Mouse (Mus musculus): ENCODE results near the gene Olfr1495. TPM values are rescaled to one million over a fixed set of nuclear protein-coding genes. Genes with fewer than 3 reads are reported as not detected.
A peak's percentile ranks its signal among the peaks of the same experiment; 100 is the strongest.
"Not testable (repeated sequence)": the region's sequence is repeated elsewhere in the genome, so short reads cannot be mapped to it uniquely, and the experiment has no call there.

The Olfr1495 gene
- polyA plus RNA-seq, 1 experiment from 2014 or later, result not detected

DNA sequence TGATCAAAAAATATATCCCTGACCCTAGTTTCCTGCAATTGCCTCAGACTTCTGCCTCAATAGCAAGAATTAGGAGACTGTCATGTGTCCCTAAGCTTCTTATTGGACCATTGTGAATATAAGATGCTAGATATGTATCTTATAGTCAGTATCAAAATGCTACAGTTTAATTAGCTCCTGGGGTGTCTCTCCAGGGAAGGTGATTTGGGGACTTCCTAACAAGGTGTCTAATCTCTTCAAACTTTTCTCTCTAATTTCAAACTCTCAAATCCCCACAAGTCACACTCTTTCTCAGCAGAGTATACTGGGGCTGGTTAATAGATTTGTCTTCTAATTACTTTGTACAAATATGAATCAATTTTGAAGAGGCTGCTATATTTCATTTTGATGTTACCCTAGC is 33.7 kb downstream of the Olfr1495 start, which contains the start of gene Olfr1497:
Gene Olfr1497 (minus strand): TSS at position 101 of the 400 bp plus-strand sequence.
- H3K36me3 ChIP-seq (ENCODE audit: insufficient read depth, low read length), result no peaks in the 10 kb centered on the region
- no peak within 1 kb of the TSS for H3K27ac ChIP-seq
- H3K27me3 ChIP-seq (ENCODE audit: insufficient read depth, low read length), result no peaks in the 10 kb centered on the region
- no peaks in the 10 kb centered on the region for H3K9me3 ChIP-seq (replicated peaks; ENCODE audit: low read length)
- no peak within 1 kb of the TSS for H3K9ac ChIP-seq (ENCODE audit: low read depth, low read length)
- H3K4me1 ChIP-seq (replicated peaks; ENCODE audit: insufficient read depth, low read length), result no peaks in the 10 kb centered on the region
- no peak for ATAC-seq (replicated peaks; ENCODE audit: low FRiP score, low read depth)
- no peak for TF ChIP-seq CTCF (IDR thresholded peaks at IDR 0.05; ENCODE audit: low read depth)
- H3K4me2 ChIP-seq (ENCODE audit: low read length), result no peak within 1 kb of the TSS
- H3K4me3 ChIP-seq (replicated peaks; ENCODE audit: low read depth, low read length), result no peak within 1 kb of the TSS
- DNase-seq (ENCODE audit: low spot score), result no peak

DNA sequence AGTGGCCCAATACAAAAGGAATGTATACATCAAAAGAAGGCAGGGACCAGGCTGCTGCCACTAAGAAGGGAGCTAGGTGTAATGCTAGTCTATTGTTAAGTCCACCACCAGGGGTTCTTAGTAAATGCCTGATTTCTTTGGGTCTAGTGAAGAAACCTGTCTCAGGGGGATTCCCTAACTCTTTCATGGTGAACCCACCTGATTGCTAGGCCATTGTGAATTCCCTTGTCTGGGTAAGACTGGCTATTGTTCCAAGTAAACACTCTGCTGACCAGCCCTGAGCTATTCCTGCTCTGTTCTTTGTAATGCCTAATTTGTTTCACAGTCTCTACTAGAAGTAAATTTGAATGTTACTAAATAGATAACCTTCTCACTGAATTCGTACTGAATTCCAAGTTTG is 41.1 kb downstream of the Olfr1495 start:
- ATAC-seq (replicated peaks; ENCODE audit: low FRiP score, low read depth); H3K27ac ChIP-seq: not testable (repeated sequence)
- 54% methylated on average over 1 of the region's 1 CpGs for whole genome bisulfite sequencing

DNA sequence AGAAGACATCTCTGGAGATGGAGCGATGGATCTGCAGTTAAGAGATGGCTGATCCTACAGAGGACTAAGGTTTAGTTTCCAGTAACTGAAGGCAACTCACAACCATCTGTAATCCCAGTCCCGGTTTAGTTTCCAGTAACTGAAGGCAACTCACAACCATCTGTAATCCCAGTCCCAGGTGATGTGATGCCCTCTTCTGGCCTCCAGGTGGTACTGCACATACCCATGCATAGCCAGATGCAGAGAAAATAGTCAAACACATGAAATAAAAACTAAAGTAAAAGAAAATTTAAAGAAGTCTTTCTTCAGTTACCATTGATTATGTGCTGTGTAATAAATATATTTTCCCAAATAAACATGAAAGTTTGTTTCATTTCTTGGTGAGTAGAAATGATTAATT is 48.4 kb downstream of the Olfr1495 start:
- no peak for ATAC-seq (replicated peaks; ENCODE audit: low FRiP score, low read depth)
- H3K4me3 ChIP-seq (replicated peaks; ENCODE audit: low read depth, low read length), result no peak overlapping the region
- DNase-seq (ENCODE audit: low spot score), result no peak
- no peak overlapping the region for H3K4me2 ChIP-seq (ENCODE audit: low read length)
- no peak overlapping the region for H3K27ac ChIP-seq
- H3K9ac ChIP-seq (ENCODE audit: low read depth, low read length), result no peak overlapping the region
- TF ChIP-seq CTCF (IDR thresholded peaks at IDR 0.05; ENCODE audit: low read depth), result peak; percentile 41
- H3K36me3 ChIP-seq (ENCODE audit: insufficient read depth, low read length), result no peaks in the 10 kb centered on the region
- 59% methylated on average over 2 of the region's 2 CpGs for WGBS
- no peaks in the 10 kb centered on the region for H3K27me3 ChIP-seq (ENCODE audit: insufficient read depth, low read length)
- no peaks in the 10 kb centered on the region for H3K4me1 ChIP-seq (replicated peaks; ENCODE audit: insufficient read depth, low read length)
- no peaks in the 10 kb centered on the region for H3K9me3 ChIP-seq (replicated peaks; ENCODE audit: low read length)

More for the DNA sequence above, 41.1 kb downstream of the Olfr1495 start:
- not testable (repeated sequence) for H3K36me3 ChIP-seq (ENCODE audit: insufficient read depth, low read length); H3K4me3 ChIP-seq (replicated peaks; ENCODE audit: low read depth, low read length); H3K9ac ChIP-seq (ENCODE audit: low read depth, low read length); H3K4me2 ChIP-seq (ENCODE audit: low read length); H3K27me3 ChIP-seq (ENCODE audit: insufficient read depth, low read length); DNase-seq (ENCODE audit: low spot score); H3K9me3 ChIP-seq (replicated peaks; ENCODE audit: low read length); H3K4me1 ChIP-seq (replicated peaks; ENCODE audit: insufficient read depth, low read length)

DNA sequence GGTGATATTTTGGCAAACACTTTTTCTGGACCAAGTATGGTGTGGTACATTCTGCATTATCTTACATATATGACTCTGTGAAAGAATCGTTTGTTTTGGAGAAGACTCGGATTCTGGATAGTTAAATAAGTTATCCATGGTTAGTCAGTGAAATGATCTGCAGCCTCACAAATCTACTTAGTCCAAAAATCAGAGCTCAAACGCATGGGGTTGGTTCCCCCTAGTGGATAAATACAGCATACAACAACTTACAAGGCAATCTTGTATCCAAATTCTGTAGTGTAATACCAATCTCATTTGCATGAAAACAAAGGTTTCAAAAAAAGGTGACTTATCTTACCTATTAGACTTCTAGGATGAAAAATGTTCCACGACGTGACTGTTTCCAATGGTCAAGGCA is 54.4 kb downstream of the Olfr1495 start:
- peak; percentile 54 for DNase-seq (ENCODE audit: low spot score)
- WGBS, result 35% methylated on average over 5 of the region's 5 CpGs

DNA sequence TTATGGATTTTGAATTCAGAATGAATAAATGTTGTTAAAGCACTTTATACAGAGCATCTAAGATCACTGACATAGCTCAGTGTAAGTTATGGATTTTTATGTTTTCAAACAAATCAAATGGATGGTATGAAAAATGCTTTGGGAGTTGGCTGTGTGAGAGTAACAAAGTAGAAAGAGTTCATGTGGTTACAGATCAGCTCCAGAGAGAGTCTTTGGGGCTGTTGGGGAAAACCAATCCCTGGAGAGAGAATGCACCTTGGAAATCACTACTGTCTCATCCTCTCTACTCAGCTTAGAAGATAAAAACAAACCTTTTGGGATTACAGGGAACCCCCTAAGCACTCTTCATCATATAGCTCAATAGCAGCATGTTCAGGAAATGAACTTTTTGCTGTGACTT is 54.9 kb downstream of the Olfr1495 start, which contains the start of gene Olfr1499:
Gene Olfr1499 (minus strand): TSS at position 101 of the 400 bp plus-strand sequence.
- Histone ChIP-seq H3K9ac (ENCODE audit: low read depth, low read length) (no peak within 1 kb of the TSS), H3K27me3 (ENCODE audit: insufficient read depth, low read length) (no peaks in the 10 kb centered on the region)
- DNase-seq (ENCODE audit: low spot score), result no peak

More for the DNA sequence above, 54.4 kb downstream of the Olfr1495 start:
- Histone ChIP-seq H3K9me3 (replicated peaks; ENCODE audit: low read length) (no peaks in the 10 kb centered on the region), H3K4me1 (replicated peaks; ENCODE audit: insufficient read depth, low read length) (no peaks in the 10 kb centered on the region), H3K4me3 (replicated peaks; ENCODE audit: low read depth, low read length) (no peak overlapping the region), H3K4me2 (ENCODE audit: low read length) (no peak overlapping the region), H3K36me3 (ENCODE audit: insufficient read depth, low read length) (no peaks in the 10 kb centered on the region), H3K27ac (no peak overlapping the region), H3K9ac (ENCODE audit: low read depth, low read length) (no peak overlapping the region), H3K27me3 (ENCODE audit: insufficient read depth, low read length) (no peaks in the 10 kb centered on the region)
- ATAC-seq (replicated peaks; ENCODE audit: low FRiP score, low read depth), result no peak
- peak; percentile 69 for TF ChIP-seq CTCF (IDR thresholded peaks at IDR 0.05; ENCODE audit: low read depth)

More for the DNA sequence above, 54.9 kb downstream of the Olfr1495 start, which contains the start of gene Olfr1499:
- no peak for TF ChIP-seq CTCF (IDR thresholded peaks at IDR 0.05; ENCODE audit: low read depth)
- Histone ChIP-seq H3K4me3 (replicated peaks; ENCODE audit: low read depth, low read length) (no peak within 1 kb of the TSS), H3K27ac (no peak within 1 kb of the TSS), H3K9me3 (replicated peaks; ENCODE audit: low read length) (no peaks in the 10 kb centered on the region), H3K36me3 (ENCODE audit: insufficient read depth, low read length) (no peaks in the 10 kb centered on the region), H3K4me2 (ENCODE audit: low read length) (no peak within 1 kb of the TSS), H3K4me1 (replicated peaks; ENCODE audit: insufficient read depth, low read length) (no peaks in the 10 kb centered on the region)
- ATAC-seq (replicated peaks; ENCODE audit: low FRiP score, low read depth), result no peak

Other genes starting within 250 kb of the Olfr1495 start
- not detected in 2 replicates for gene Olfr1480, start 236.7 kb upstream of the Olfr1495 start, polyA plus RNA-seq (2015; fragmentation: Nextera tagmentation; extraction: Ambion mirVana)
- gene Olfr1484, start 181.1 kb upstream of the Olfr1495 start, polyA plus RNA-seq (2015; fragmentation: Nextera tagmentation; extraction: Ambion mirVana), result not detected in 2 replicates
- gene Olfr1487, start 147.2 kb upstream of the Olfr1495 start, polyA plus RNA-seq (2015; fragmentation: Nextera tagmentation; extraction: Ambion mirVana), result not detected in 2 replicates
- not detected in 2 replicates for gene Olfr1489, start 133.0 kb upstream of the Olfr1495 start, polyA plus RNA-seq (2015; fragmentation: Nextera tagmentation; extraction: Ambion mirVana)
- not detected in 2 replicates for gene Olfr1490, start 113.5 kb upstream of the Olfr1495 start, polyA plus RNA-seq (2015; fragmentation: Nextera tagmentation; extraction: Ambion mirVana)
- gene Olfr1491, start 67.3 kb upstream of the Olfr1495 start, polyA plus RNA-seq (2015; fragmentation: Nextera tagmentation; extraction: Ambion mirVana), result not detected in 2 replicates
- not detected in 2 replicates for gene Olfr1493-ps1, start 41.3 kb upstream of the Olfr1495 start, polyA plus RNA-seq (2015; fragmentation: Nextera tagmentation; extraction: Ambion mirVana)
- gene Olfr1494, start 24.9 kb upstream of the Olfr1495 start, polyA plus RNA-seq (2015; fragmentation: Nextera tagmentation; extraction: Ambion mirVana), result not detected in 2 replicates
- gene Olfr1496, start 13.3 kb downstream of the Olfr1495 start, polyA plus RNA-seq (2015; fragmentation: Nextera tagmentation; extraction: Ambion mirVana), result not detected in 2 replicates
- not detected in 2 replicates for gene Olfr1497, start 33.6 kb downstream of the Olfr1495 start, polyA plus RNA-seq (2015; fragmentation: Nextera tagmentation; extraction: Ambion mirVana)
- not detected in 2 replicates for gene Olfr1499, start 54.8 kb downstream of the Olfr1495 start, polyA plus RNA-seq (2015; fragmentation: Nextera tagmentation; extraction: Ambion mirVana)
- gene Olfr1500, start 65.9 kb downstream of the Olfr1495 start, polyA plus RNA-seq (2015; fragmentation: Nextera tagmentation; extraction: Ambion mirVana), result not detected in 2 replicates
- not detected in 2 replicates for gene Olfr1501, start 86.1 kb downstream of the Olfr1495 start, polyA plus RNA-seq (2015; fragmentation: Nextera tagmentation; extraction: Ambion mirVana)
- gene Olfr1502, start 97.2 kb downstream of the Olfr1495 start, polyA plus RNA-seq (2015; fragmentation: Nextera tagmentation; extraction: Ambion mirVana), result not detected in 2 replicates
- gene Olfr1504, start 133.3 kb downstream of the Olfr1495 start, polyA plus RNA-seq (2015; fragmentation: Nextera tagmentation; extraction: Ambion mirVana), result not detected in 2 replicates
- not detected in 2 replicates for gene Olfr1505, start 148.9 kb downstream of the Olfr1495 start, polyA plus RNA-seq (2015; fragmentation: Nextera tagmentation; extraction: Ambion mirVana)